Comparison of ENCODE assay signal across 8 mouse cellular contexts in the genomic region with DNA sequence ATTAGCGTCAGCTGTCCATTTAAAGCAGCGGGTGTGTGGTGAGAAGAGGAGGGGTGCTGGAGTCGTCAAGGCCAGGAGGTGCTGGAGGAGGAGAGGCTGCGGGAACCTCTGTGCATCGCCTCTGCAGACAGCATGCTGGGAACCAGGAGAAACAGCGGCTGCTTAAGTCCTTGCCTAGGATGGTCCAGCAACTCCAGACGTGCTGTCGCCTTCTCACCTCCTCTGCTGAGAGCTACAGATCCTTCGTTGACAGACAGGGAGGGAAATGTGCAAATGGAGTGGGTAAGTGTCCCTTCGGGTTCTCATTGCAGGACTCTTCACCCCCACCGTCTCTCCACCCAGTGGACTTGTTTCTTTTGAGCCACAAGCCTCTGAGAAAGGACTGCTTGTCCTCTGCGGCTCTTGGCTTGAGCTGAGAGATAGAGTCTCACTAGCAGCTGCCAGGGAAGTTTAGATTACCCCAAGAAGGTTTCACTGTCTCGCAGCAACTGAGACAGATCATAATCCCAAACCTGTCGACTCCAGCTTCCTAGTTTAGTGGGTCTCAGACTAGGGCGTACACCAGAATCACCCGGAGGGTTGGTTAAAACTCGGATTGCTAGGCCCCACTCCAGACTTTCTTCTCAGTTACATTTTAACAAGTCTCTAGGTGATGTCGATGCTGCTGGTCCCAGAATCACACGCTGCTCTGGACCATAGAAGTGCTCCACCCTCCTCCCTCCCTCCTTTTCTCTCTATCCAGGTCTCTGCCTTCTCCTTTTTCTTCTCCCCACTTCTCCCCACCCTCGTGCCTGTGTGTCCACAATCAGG. TPM values are rescaled to one million over a fixed set of nuclear protein-coding genes. Genes with fewer than 3 reads are reported as not detected.
DNase-seq lines count a peak whose midpoint lies in the region; ATAC-seq lines count a peak whose summit lies in the region.

No protein-coding gene starts in this region.

- DNase-seq in MN1 (ENCODE audit: low spot score), result peak; percentile 33
- peak; percentile 63 for DNase-seq in embryo, embryonic 10.5 days (ENCODE audit: low spot score)
- peak; percentile 49 to 55 for DNase-seq in heart, adult 9 months (ENCODE audit: low spot score in 2 of 2)
- DNase-seq in kidney, postnatal 10 days, result peak; percentile 57
- DNase-seq in B cell, adult 2 months, result no peak
- DNase-seq in cerebellum, postnatal 4 days (ENCODE audit: low spot score in 2 of 2), result no peak
- DNase-seq in frontal cortex, adult 2 months (ENCODE audit: extremely low spot score in 1 of 2, low spot score in 1 of 2), result no peak

- peaks cover 60% of the 10 kb centered on the region for H3K4me1 ChIP-seq in midbrain, embryonic 12.5 days

- peak overlapping the region; percentile 64 for H3K9ac ChIP-seq in midbrain, embryonic 12.5 days (replicated peaks)

- peak; percentile 7 for ATAC-seq in midbrain, embryonic 12.5 days (ENCODE audit: low FRiP score, low read depth)

- no peaks in the 10 kb centered on the region for H3K9me3 ChIP-seq in midbrain, embryonic 12.5 days

- peak overlapping the region; percentile 46 for H3K4me3 ChIP-seq in midbrain, embryonic 12.5 days

- H3K27ac ChIP-seq in midbrain, embryonic 12.5 days (replicated peaks), result peak overlapping the region; percentile 47

- H3K27me3 ChIP-seq in midbrain, embryonic 12.5 days, result peaks cover 66% of the 10 kb centered on the region

- H3K36me3 ChIP-seq in midbrain, embryonic 12.5 days, result no peaks in the 10 kb centered on the region

- H3K4me2 ChIP-seq in midbrain, embryonic 12.5 days (replicated peaks), result peak overlapping the region; percentile 86

- 7% methylated on average over 20 of the region's 20 CpGs for WGBS in midbrain, embryonic 12.5 days

RNA-seq across cellular contexts. Expression of gene Ccn1, which starts 2.7 kb away (rescaled TPM):
- 22.5 and 29.2 TPM in 2 replicates for polyA plus RNA-seq in midbrain, embryonic 12.5 days (2016; fragmentation: Nextera tagmentation; extraction: Ambion mirVana)
- 7.8 and 9.1 TPM in 2 replicates for polyA plus RNA-seq in frontal cortex, adult 2 months (2012; rRNA removed)

Comparison
In these comparisons a context has a peak if more than half of its experiments do, and no peak if none do; other contexts are left out.
1. DNase-seq: peak in MN1 (single experiment), embryo, embryonic 10.5 days (single experiment), heart, adult 9 months (2 of 2) and kidney, postnatal 10 days (single experiment); none in B cell, adult 2 months (0 of 2), cerebellum, postnatal 4 days (0 of 2) and frontal cortex, adult 2 months (0 of 2).